Mouse (Mus musculus): Measurements from ENCODE around the gene Cacna2d1.

The Cacna2d1 gene

GRCm38 (mm10) chr5:15991428-15992139 lies 57.1 kb downstream of the Cacna2d1 start:
- no peak for TF ChIP-seq CTCF (conservative IDR thresholded peaks at IDR 0.05; ENCODE audit: low read length)
- TF ChIP-seq POU5F1 (IDR thresholded peaks at IDR 0.05; ENCODE audit: borderline replicate concordance, low read length), result no peak
- no peak for TF ChIP-seq NANOG (IDR thresholded peaks at IDR 0.05; ENCODE audit: borderline replicate concordance, low read length)
- Histone ChIP-seq H3K36me3 (ENCODE audit: insufficient read depth, low read length) (no peaks in the 10 kb centered on the region), H3K4me1 (replicated peaks; ENCODE audit: low read depth, low read length) (no peaks in the 10 kb centered on the region), H3K27me3 (ENCODE audit: insufficient read depth, low read length) (no peaks in the 10 kb centered on the region), H3K4me3 (replicated peaks; ENCODE audit: low read length) (no peak overlapping the region), H3K9me3 (ENCODE audit: low read length) (no peaks in the 10 kb centered on the region)

- Histone ChIP-seq H3K27me3 (ENCODE audit: insufficient read depth, low read length) (no peaks in the 10 kb centered on the region), H3K36me3 (ENCODE audit: insufficient read depth, low read length) (no peaks in the 10 kb centered on the region), H3K9me3 (ENCODE audit: low read length) (no peaks in the 10 kb centered on the region), H3K4me1 (replicated peaks; ENCODE audit: low read depth, low read length) (no peaks in the 10 kb centered on the region), H3K4me3 (replicated peaks; ENCODE audit: low read length) (no peak overlapping the region)
- TF ChIP-seq POU5F1 (IDR thresholded peaks at IDR 0.05; ENCODE audit: borderline replicate concordance, low read length) (no peak), CTCF (conservative IDR thresholded peaks at IDR 0.05; ENCODE audit: low read length) (no peak), NANOG (IDR thresholded peaks at IDR 0.05; ENCODE audit: borderline replicate concordance, low read length) (no peak)
Observed at GRCm38 (mm10) chr5:15993252-15993944, 58.9 kb downstream of the Cacna2d1 start.

GRCm38 (mm10) chr5:15997190-15997589 lies 62.7 kb downstream of the Cacna2d1 start:
- Histone ChIP-seq H3K27me3 (ENCODE audit: insufficient read depth, low read length) (no peaks in the 10 kb centered on the region), H3K4me1 (replicated peaks; ENCODE audit: low read depth, low read length) (peaks cover under 1% of the 10 kb centered on the region; the same call in 1 of the 2 replicates), H3K36me3 (ENCODE audit: insufficient read depth, low read length) (no peaks in the 10 kb centered on the region), H3K9me3 (ENCODE audit: low read length) (no peaks in the 10 kb centered on the region), H3K4me3 (replicated peaks; ENCODE audit: low read length) (no peak overlapping the region)
- TF ChIP-seq CTCF (conservative IDR thresholded peaks at IDR 0.05; ENCODE audit: low read length), result no peak
- TF ChIP-seq NANOG (IDR thresholded peaks at IDR 0.05; ENCODE audit: borderline replicate concordance, low read length), result no peak
- no peak for TF ChIP-seq POU5F1 (IDR thresholded peaks at IDR 0.05; ENCODE audit: borderline replicate concordance, low read length)

GRCm38 (mm10) chr5:15997769-15998168 lies 63.3 kb downstream of the Cacna2d1 start:
- Histone ChIP-seq H3K36me3 (ENCODE audit: insufficient read depth, low read length) (no peaks in the 10 kb centered on the region), H3K9me3 (ENCODE audit: low read length) (no peaks in the 10 kb centered on the region), H3K4me3 (replicated peaks; ENCODE audit: low read length) (no peak overlapping the region), H3K27me3 (ENCODE audit: insufficient read depth, low read length) (no peaks in the 10 kb centered on the region), H3K4me1 (replicated peaks; ENCODE audit: low read depth, low read length) (peaks cover 6% of the 10 kb centered on the region)
- TF ChIP-seq POU5F1 (IDR thresholded peaks at IDR 0.05; ENCODE audit: borderline replicate concordance, low read length) (no peak), CTCF (conservative IDR thresholded peaks at IDR 0.05; ENCODE audit: low read length) (no peak), NANOG (IDR thresholded peaks at IDR 0.05; ENCODE audit: borderline replicate concordance, low read length) (no peak)

- H3K4me1 ChIP-seq (replicated peaks; ENCODE audit: low read depth, low read length), result peaks cover 7% of the 10 kb centered on the region
- no peaks in the 10 kb centered on the region for H3K36me3 ChIP-seq (ENCODE audit: insufficient read depth, low read length)
- no peaks in the 10 kb centered on the region for H3K9me3 ChIP-seq (ENCODE audit: low read length)
- TF ChIP-seq POU5F1 (IDR thresholded peaks at IDR 0.05; ENCODE audit: borderline replicate concordance, low read length) (no peak), NANOG (IDR thresholded peaks at IDR 0.05; ENCODE audit: borderline replicate concordance, low read length) (no peak), CTCF (conservative IDR thresholded peaks at IDR 0.05; ENCODE audit: low read length) (no peak)
- no peak overlapping the region for H3K4me3 ChIP-seq (replicated peaks; ENCODE audit: low read length)
- no peaks in the 10 kb centered on the region for H3K27me3 ChIP-seq (ENCODE audit: insufficient read depth, low read length)
Observed at GRCm38 (mm10) chr5:16000917-16001316, 66.4 kb downstream of the Cacna2d1 start.

GRCm38 (mm10) chr5:16002431-16003063 lies 68.1 kb downstream of the Cacna2d1 start:
- no peaks in the 10 kb centered on the region for H3K36me3 ChIP-seq (ENCODE audit: insufficient read depth, low read length)
- H3K9me3 ChIP-seq (ENCODE audit: low read length), result no peaks in the 10 kb centered on the region
- no peak for TF ChIP-seq CTCF (conservative IDR thresholded peaks at IDR 0.05; ENCODE audit: low read length)
- TF ChIP-seq NANOG (IDR thresholded peaks at IDR 0.05; ENCODE audit: borderline replicate concordance, low read length), result no peak
- TF ChIP-seq POU5F1 (IDR thresholded peaks at IDR 0.05; ENCODE audit: borderline replicate concordance, low read length), result no peak
- no peaks in the 10 kb centered on the region for H3K27me3 ChIP-seq (ENCODE audit: insufficient read depth, low read length)
- H3K4me1 ChIP-seq (replicated peaks; ENCODE audit: low read depth, low read length), result peaks cover 7% of the 10 kb centered on the region
- no peak overlapping the region for H3K4me3 ChIP-seq (replicated peaks; ENCODE audit: low read length)

GRCm38 (mm10) chr5:16004305-16004704 lies 69.8 kb downstream of the Cacna2d1 start:
- no peaks in the 10 kb centered on the region for H3K9me3 ChIP-seq (ENCODE audit: low read length)
- no peaks in the 10 kb centered on the region for H3K36me3 ChIP-seq (ENCODE audit: insufficient read depth, low read length)
- peaks cover 7% of the 10 kb centered on the region for H3K4me1 ChIP-seq (replicated peaks; ENCODE audit: low read depth, low read length)
- H3K4me3 ChIP-seq (replicated peaks; ENCODE audit: low read length), result no peak overlapping the region
- no peak for TF ChIP-seq NANOG (IDR thresholded peaks at IDR 0.05; ENCODE audit: borderline replicate concordance, low read length)
- no peak for TF ChIP-seq CTCF (conservative IDR thresholded peaks at IDR 0.05; ENCODE audit: low read length)
- TF ChIP-seq POU5F1 (IDR thresholded peaks at IDR 0.05; ENCODE audit: borderline replicate concordance, low read length), result no peak
- H3K27me3 ChIP-seq (ENCODE audit: insufficient read depth, low read length), result no peaks in the 10 kb centered on the region

GRCm38 (mm10) chr5:16006964-16007363 lies 72.5 kb downstream of the Cacna2d1 start:
- Histone ChIP-seq H3K36me3 (ENCODE audit: insufficient read depth, low read length) (no peaks in the 10 kb centered on the region), H3K9me3 (ENCODE audit: low read length) (no peaks in the 10 kb centered on the region), H3K4me3 (replicated peaks; ENCODE audit: low read length) (no peak overlapping the region), H3K27me3 (ENCODE audit: insufficient read depth, low read length) (no peaks in the 10 kb centered on the region), H3K4me1 (replicated peaks; ENCODE audit: low read depth, low read length) (peaks cover 11% of the 10 kb centered on the region)
- no peak for TF ChIP-seq CTCF (conservative IDR thresholded peaks at IDR 0.05; ENCODE audit: low read length)
- no peak for TF ChIP-seq NANOG (IDR thresholded peaks at IDR 0.05; ENCODE audit: borderline replicate concordance, low read length)
- TF ChIP-seq POU5F1 (IDR thresholded peaks at IDR 0.05; ENCODE audit: borderline replicate concordance, low read length), result no peak

Data from E14TG2a.4 (cell line).